Mouse (Mus musculus) cerebellum, adult 2 months (tissue): ENCODE results near the gene Ptp4a2.

Source experiments
- CTCF ChIP-seq: fragments of 200-500 bp; IDR thresholded peaks from 2 replicates; pipeline ENCODE4 v1.5.1; 2011; ENCODE audit warnings: low read depth, mild to moderate bottlenecking, control low read depth, low read length, moderate library complexity, borderline replicate concordance; ENCODE audit not compliant: insufficient read depth
- POLR2A ChIP-seq: fragments of 200-500 bp; IDR thresholded peaks from 2 replicates; pipeline ENCODE4 v1.6.1; 2011; ENCODE audit warnings: low read length, control low read depth, borderline replicate concordance; ENCODE audit not compliant: insufficient read depth

DNA sequence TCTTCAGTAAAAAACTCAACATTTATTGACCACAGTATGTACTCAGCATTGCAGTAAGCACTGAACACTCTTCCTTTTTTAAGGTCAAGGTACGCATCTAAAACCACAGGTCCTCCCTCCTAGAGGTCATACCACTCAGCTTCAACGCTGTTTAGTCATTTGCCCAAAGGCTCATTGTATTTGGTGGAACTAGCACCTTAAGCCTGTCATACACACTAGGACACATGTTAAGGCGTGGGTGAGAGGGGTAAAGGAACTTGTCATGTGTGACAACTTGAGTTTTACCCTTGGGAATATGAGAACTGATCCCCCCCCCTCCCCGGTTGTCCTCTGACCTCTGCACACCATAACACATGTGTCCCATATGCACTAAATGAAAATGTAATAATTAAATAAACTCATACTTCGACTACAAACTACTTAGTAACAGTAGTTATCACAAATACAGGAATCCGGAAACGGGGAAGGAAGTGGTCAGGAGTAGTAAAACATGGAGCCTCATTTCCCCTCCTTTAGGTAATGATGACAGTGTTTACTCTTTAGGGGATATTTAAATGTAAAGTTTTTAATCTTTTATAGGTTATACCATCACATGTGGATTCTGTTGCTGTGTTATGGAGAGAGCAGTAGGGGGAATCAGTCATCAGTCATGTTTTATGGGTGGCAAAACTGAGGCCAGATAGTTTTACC, 29.0 kb downstream of the Ptp4a2 start:
- TF ChIP-seq CTCF (no peak), POLR2A (no peak)
